Mouse (Mus musculus): ENCODE data around the gene Irs4. TPM values are rescaled to one million over a fixed set of nuclear protein-coding genes. Genes with fewer than 3 reads are reported as not detected.

The Irs4 gene
- not detected for total RNA-seq (2022)

DNA sequence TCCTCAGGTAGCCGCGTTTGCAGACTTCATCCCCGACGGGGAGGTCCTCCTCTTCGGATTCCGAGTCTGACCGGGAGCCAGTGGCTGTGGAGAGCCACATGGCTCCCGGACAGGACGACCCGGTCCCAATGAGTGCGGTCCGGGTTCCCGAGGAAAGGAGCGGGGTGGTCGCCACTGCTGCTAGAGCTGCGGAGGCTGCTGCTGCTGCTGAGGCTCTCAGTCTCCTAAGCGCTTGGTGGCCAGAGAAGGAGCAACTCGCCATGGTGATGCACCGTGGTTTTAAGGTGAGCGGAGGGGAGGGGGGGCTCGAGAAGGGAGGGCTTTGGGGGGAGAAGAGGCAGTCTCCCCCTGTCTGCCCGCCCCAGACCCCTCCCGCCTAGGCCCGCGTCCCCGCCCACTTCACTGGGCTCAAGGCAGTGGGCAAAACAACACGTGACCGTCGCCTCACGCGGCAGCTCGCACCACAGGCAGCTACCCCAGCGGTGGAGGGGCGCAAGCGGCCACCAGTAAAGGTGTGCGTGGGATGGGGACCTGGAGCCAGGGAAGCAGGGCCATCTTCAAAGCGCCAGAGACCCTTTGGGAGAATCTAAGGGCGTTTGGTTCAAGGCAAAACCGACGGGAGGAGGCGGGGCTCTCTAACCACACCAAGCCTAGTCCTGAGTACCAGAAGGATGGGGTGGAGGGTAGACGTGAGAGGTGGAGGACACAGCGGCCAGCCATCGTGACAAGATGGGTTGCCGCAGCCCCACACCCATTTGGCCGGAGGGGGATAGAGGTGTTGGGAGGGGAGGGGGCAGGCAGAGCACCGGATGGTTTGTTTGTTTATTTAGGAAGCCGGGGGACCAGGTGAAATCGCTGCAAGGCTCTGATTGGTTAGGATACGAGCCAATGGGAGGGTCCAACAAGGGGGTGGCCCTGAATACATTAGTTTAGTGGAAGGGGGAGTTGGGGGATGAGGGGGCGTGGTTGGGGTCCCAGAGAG lies at the start of gene Irs4:
Irs4 (minus strand) TSS at position 327 of the 982 bp plus-strand sequence.
- no peak for DNase-seq (ENCODE audit: low spot score)

GRCm38 (mm10) chrX:141750360-141750759 lies 25.3 kb upstream of the Irs4 start:
- no peak for DNase-seq (ENCODE audit: low spot score)

- no peak for DNase-seq (ENCODE audit: low spot score)
These were observed 4.5 kb upstream of the Irs4 start for GRCm38 (mm10) chrX:141729570-141729969.

GRCm38 (mm10) chrX:141724391-141724891 lies 622 bp downstream of the Irs4 start:
- no peak for DNase-seq (ENCODE audit: low spot score)

DNA sequence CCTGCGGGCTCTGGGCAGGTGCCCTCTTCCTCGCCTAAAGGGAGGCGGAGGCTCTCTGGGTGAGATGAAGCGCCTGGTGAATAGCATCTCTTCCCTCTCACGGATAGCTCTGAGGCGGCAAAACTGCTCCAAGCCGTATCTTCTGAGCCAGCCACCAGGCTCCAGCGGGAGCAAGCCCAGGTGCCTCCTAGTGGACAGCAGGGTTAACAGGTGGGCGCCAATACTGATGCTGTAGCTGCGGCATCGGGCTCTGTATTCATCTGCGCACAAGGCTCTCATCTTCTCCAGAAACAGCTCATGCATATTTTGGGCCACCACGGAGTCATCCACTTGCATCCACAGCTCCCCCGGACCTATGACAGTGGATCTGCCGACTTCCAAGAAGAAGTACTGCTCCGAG lies 1.1 kb downstream of the Irs4 start:
- DNase-seq (ENCODE audit: low spot score): no peak

DNA sequence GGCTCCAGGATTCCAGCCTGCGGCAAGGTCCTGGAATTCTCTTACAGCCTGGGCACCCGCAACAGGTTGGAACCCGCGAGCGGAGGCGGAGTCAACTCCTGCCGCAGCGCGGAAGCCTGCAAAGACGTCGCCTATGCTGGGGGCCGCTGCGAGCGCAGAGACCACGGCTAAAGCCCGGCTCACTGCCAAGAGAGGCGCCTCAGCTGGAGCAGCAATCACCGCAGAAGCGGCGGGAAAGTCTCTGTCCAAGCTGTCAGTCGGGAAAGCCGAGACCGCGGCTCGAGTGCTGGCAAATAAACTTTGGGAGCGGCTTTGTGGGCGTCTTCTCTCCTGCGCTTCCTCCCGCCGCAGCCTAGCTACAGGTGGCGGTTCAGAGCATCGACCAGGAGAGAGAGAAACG lies 3.3 kb downstream of the Irs4 start:
- no peak for DNase-seq (ENCODE audit: low spot score)

Other genes starting within 250 kb of the Irs4 start
- 10 to 100 TPM; 16.8 to 21.1 (median 18.4) TPM for gene Col4a5, start 249.9 kb downstream of the Irs4 start, total RNA-seq (2022)
- gene Gm15294, start 150.0 kb upstream of the Irs4 start, total RNA-seq (2022): not detected